Mouse (Mus musculus) G1E (cell line): ENCODE measurements at regions not wholly inside any gene's neighbourhood (a gene's known extent, or its start where the extent isn't known, plus 50 kb on each side); places are given as distances from the start of the nearest gene placed in this dataset.

ENCODE experiments used
- ATAC-seq: 2 replicates; pipeline ENCODE4 v1.8.0; 2016; ENCODE audit warnings: mild to moderate bottlenecking; ENCODE audit not compliant: insufficient number of reproducible peaks, poor library complexity, low FRiP score, severe bottlenecking; ENCODE audit errors: extremely low read depth
- DNase-seq: peaks from one replicate; pipeline ENCODE4 v3.0.0; 2012; ENCODE audit warnings: low spot score
- H3K27me3 ChIP-seq: 2 replicates; pipeline ENCODE4 v1.6.1; 2012; ENCODE audit warnings: mild to moderate bottlenecking, low read length, inconsistent platforms; ENCODE audit not compliant: insufficient read depth
- H3K36me3 ChIP-seq: replicated peaks from 2 replicates; pipeline ENCODE3; 2012; ENCODE audit warnings: mild to moderate bottlenecking, inconsistent platforms
- H3K4me1 ChIP-seq: 2 replicates; pipeline ENCODE4 v1.6.1; 2012; ENCODE audit warnings: low read depth, low read length, inconsistent platforms, mixed read lengths; ENCODE audit not compliant: insufficient read depth
- H3K4me3 ChIP-seq: 2 replicates; pipeline ENCODE4 v1.5.1; 2012; ENCODE audit warnings: low read depth, mild to moderate bottlenecking, inconsistent platforms, low read length, moderate library complexity, mixed read lengths
- H3K9me3 ChIP-seq: replicated peaks from 2 replicates; pipeline ENCODE4 v1.6.1; 2012; ENCODE audit warnings: inconsistent platforms
- CTCF ChIP-seq: IDR thresholded peaks from 2 replicates; pipeline ENCODE4 v1.5.1; 2012; ENCODE audit warnings: low read depth, low read length, inconsistent platforms, mixed read lengths
- GATA1 ChIP-seq: IDR thresholded peaks from 2 replicates; pipeline ENCODE4 v1.6.1; 2012; ENCODE audit warnings: borderline replicate concordance, low read length, inconsistent platforms, mixed read lengths
- GATA2 ChIP-seq: IDR thresholded peaks from 2 replicates; pipeline ENCODE4 v1.6.1; 2012; ENCODE audit warnings: low read depth, low read length, inconsistent platforms, borderline replicate concordance
- POLR2AphosphoS5 ChIP-seq: IDR thresholded peaks from 2 replicates; pipeline ENCODE4 v1.6.1; 2012; ENCODE audit warnings: low read depth, low read length, inconsistent platforms; ENCODE audit not compliant: insufficient replicate concordance
- TAL1 ChIP-seq: conservative IDR thresholded peaks from 2 replicates; pipeline ENCODE4 v1.6.1; 2012; ENCODE audit warnings: low read depth, low read length, inconsistent platforms, mixed read lengths

DNA sequence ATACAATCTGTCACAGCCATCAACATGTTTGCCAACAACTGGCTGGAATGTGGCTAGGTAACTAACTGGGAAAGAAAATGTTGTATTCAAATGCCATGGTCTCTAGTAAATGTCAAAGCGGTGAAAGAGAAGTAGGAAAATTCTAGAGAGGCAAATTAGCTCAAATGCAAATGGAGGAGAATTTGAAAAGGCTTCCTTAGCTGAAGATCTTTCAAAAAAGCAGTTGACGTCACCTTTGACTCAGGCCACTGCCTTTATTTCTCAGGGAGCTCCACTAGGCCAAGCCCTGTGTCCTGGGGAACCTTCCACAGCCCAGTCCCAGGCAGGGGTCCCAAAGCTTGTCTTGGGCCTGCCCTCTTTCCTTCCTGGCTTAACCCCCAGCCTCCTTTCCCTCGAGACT, 136.6 kb downstream of the Tmem38b start:
- ATAC-seq (no peak), DNase-seq (no peak)
- Histone ChIP-seq H3K9me3 (peaks cover 3% of the 10 kb centered on the region; the same call in 1 of the 2 replicates), H3K36me3 (no peaks in the 10 kb centered on the region), H3K4me1 (no peaks in the 10 kb centered on the region), H3K4me3 (no peak overlapping the region), H3K27me3 (no peaks in the 10 kb centered on the region)
- TF ChIP-seq POLR2AphosphoS5 (no peak), CTCF (no peak), TAL1 (no peak), GATA2 (no peak)

DNA sequence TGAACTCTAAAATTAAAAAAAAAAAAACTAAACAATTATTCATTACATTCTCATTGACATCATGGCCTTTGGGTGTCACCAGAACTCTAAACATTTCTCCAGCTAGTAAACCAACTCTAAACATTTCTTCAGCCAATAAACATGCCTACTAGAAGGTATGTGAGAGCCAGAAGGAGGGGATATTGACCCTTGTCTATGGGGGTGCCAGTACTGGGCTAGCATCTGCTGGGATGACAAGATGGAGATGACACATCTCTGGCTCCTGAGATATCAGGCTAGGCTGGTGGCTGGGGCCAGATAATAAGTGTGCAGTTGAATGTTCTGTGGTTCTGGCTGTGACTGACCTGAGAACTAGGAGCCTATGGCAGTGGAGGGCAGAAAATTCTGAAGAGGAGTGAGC, 144.6 kb downstream of the Tmem38b start:
- DNase-seq: no peak
- no peak for ATAC-seq
- Histone ChIP-seq H3K27me3 (no peaks in the 10 kb centered on the region), H3K4me1 (no peaks in the 10 kb centered on the region), H3K36me3 (no peaks in the 10 kb centered on the region), H3K4me3 (no peak overlapping the region), H3K9me3 (no peaks in the 10 kb centered on the region; the same call in 1 of the 2 replicates)
- TF ChIP-seq GATA1 (no peak), TAL1 (no peak), GATA2 (no peak), POLR2AphosphoS5 (no peak), CTCF (no peak)

DNA sequence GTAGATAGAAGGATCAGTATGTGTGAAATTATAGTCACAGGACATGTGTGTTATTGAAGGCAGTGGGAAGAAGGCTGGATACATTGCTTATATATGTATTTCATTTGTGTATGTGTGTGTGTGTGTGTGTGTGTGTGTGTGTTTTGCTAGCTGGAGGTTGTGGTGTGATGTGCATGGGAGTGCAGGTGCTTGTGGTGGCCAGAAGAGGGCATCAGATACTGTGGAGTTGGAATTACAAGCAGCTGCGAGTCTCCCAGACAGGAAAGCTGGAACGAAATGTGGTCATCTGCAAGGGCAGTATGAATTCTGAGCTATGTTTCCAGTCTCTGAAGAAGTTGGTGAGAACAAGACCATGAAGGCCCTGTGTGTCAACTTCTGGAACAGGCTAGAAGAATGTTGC, 145.1 kb downstream of the Tmem38b start:
- H3K4me1 ChIP-seq: no peaks in the 10 kb centered on the region
- TF ChIP-seq TAL1 (no peak), GATA1 (no peak), POLR2AphosphoS5 (no peak), GATA2 (no peak), CTCF (no peak)
- no peaks in the 10 kb centered on the region for H3K36me3 ChIP-seq
- H3K4me3 ChIP-seq: no peak overlapping the region
- no peaks in the 10 kb centered on the region; the same call in 1 of the 2 replicates for H3K9me3 ChIP-seq
- H3K27me3 ChIP-seq: no peaks in the 10 kb centered on the region
- DNase-seq: no peak
- ATAC-seq: no peak

DNA sequence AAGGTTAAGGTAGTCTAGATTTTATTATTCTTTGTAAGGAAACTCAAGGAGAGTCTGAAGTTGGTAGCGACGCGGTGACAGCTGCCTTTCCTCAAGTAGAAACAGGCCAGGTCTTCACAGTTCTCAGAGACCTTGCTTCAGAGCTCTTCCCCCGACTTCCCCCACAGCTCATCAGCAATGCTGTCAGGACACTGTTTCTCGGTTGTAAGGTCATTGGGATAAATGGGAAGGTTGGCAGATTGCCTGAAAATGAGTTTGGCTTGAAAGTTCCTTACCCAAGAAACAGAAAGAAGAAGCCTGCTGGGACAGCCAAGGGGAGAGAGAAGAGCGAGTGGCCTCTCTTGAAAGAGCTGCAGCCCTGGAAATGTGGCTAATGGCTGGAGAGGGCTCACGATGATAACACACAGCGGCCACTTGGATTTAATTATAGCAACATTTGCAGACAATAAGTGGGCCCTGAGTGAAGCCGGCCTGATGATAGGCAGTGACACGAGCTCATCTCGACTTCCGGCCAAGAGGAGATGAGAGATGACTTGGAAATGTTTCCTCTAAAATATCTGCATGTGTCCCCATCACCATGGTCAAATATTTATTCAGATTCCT, 150.3 kb downstream of the Tmem38b start:
- no peak for ATAC-seq
- no peaks in the 10 kb centered on the region for H3K36me3 ChIP-seq
- no peak for DNase-seq
- H3K27me3 ChIP-seq: no peaks in the 10 kb centered on the region
- H3K4me1 ChIP-seq: no peaks in the 10 kb centered on the region
- no peak overlapping the region for H3K4me3 ChIP-seq
- TF ChIP-seq TAL1 (no peak), GATA2 (no peak), GATA1 (no peak), POLR2AphosphoS5 (no peak), CTCF (no peak)
- H3K9me3 ChIP-seq: peaks cover 5% of the 10 kb centered on the region; the same call in 1 of the 2 replicates

DNA sequence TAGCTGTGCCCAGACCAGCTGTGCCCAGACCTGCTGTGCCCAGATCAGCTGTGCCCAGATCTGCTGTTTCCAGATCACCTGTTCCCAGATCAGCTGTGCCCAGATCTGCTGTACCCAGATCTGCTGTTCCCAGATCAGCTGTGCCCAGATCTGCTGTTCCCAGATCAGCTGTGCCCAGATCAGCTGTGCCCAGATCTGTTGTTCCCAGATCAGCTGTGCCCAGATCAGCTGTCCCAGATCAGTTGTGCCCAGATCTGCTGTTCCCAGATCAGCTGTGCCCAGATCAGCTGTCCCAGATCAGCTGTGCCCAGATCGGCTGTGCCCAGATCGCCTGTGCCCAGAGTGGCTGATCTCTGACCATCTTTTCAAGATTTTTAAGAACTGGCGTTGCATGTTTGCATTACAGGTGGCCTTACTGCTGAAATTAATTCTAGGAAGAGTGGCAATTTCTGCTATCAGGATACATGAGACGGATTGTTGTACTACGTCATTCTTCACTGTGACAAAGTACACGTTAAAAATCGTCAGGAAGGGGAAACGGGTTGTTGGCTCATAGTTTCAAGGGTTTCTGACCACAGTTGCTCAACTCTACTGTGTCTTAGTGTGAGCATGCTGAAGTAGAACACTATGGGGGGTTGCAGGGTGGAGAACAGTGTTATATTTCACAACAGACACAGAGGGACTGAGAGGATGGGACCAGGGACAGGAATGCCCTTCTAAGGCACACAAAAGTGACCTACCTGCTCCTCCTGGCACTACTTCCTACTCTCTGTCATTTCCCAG, 160.9 kb downstream of the Tmem38b start:
- TF ChIP-seq GATA2: no peak
- TF ChIP-seq POLR2AphosphoS5: no peak
- no peak for TF ChIP-seq GATA1
- ATAC-seq (no peak), DNase-seq (no peak)
- H3K4me3 ChIP-seq: no peak overlapping the region
- no peaks in the 10 kb centered on the region for H3K9me3 ChIP-seq
- H3K36me3 ChIP-seq: no peaks in the 10 kb centered on the region
- no peaks in the 10 kb centered on the region for H3K27me3 ChIP-seq
- no peaks in the 10 kb centered on the region for H3K4me1 ChIP-seq

DNA sequence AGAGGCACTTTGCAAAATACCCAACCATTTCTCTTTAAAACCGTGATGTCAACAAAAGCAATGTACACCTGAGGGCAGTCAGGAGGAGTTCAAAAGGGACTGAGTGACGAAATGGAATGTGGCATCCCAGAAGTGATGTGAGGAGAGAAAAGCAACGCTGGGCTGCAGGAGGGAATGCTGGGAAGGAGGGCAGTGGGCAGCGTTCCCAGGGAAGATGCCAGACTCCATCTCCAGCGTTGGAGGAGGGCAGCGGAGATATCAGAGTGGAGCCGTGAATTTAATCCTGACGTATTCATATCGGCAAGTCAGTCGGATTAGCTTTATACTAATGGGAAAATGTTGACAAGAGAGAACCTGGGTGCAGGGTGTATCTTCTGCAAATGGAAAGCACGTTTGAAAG, 161.7 kb downstream of the Tmem38b start:
- DNase-seq (no peak), ATAC-seq (no peak)
- Histone ChIP-seq H3K4me3 (no peak overlapping the region), H3K9me3 (no peaks in the 10 kb centered on the region), H3K27me3 (no peaks in the 10 kb centered on the region), H3K4me1 (no peaks in the 10 kb centered on the region), H3K36me3 (no peaks in the 10 kb centered on the region)
- TF ChIP-seq GATA1: no peak
- TF ChIP-seq TAL1: no peak
- no peak for TF ChIP-seq CTCF
- TF ChIP-seq POLR2AphosphoS5: no peak
- TF ChIP-seq GATA2: no peak
